Mouse (Mus musculus) heart, adult 2 months (tissue): ENCODE results near the gene Gm13279. TPM values are rescaled to one million over a fixed set of nuclear protein-coding genes. Genes with fewer than 3 reads are reported as not detected.
"Not testable (repeated sequence)": the region's sequence is repeated elsewhere in the genome, so short reads cannot be mapped to it uniquely, and the experiment has no call there.

Source experiments
- DNase-seq, 2 experiments: peaks; one replicate each; pipeline ENCODE4 v3.0.0; 2021
- H3K27ac ChIP-seq: fragments of 200-600 bp; 2 replicates; pipeline ENCODE4 v1.8.1; 2022
- H3K27me3 ChIP-seq: fragments of 200-500 bp; 2 replicates; pipeline ENCODE4 v1.6.1; 2012; ENCODE audit warnings: mild to moderate bottlenecking, low read length, inconsistent platforms, mixed read lengths; ENCODE audit not compliant: control insufficient read depth, insufficient read depth
- H3K36me3 ChIP-seq: fragments of 200-500 bp; 2 replicates; pipeline ENCODE4 v1.6.1; 2012; ENCODE audit warnings: low read length, inconsistent platforms; ENCODE audit not compliant: control insufficient read depth, insufficient read depth
- H3K4me1 ChIP-seq: fragments of 200-500 bp; 2 replicates; pipeline ENCODE4 v1.6.1; 2011; ENCODE audit warnings: low read length; ENCODE audit not compliant: control insufficient read depth, insufficient read depth
- H3K4me3 ChIP-seq: fragments of 200-600 bp; 2 replicates; pipeline ENCODE4 v1.8.1; 2022
- H3K79me2 ChIP-seq: fragments of 200-500 bp; replicated peaks from 2 replicates; pipeline ENCODE4 v1.6.1; 2012; ENCODE audit warnings: mild to moderate bottlenecking, inconsistent platforms, low read length, moderate library complexity, mixed read lengths; ENCODE audit not compliant: control insufficient read depth, insufficient read depth
- H3K9ac ChIP-seq: fragments of 200-500 bp; 2 replicates; pipeline ENCODE4 v1.6.1; 2012; ENCODE audit warnings: low read depth, mild to moderate bottlenecking, control low read depth, inconsistent platforms, low read length, mixed read lengths
- CTCF ChIP-seq: fragments of 200-600 bp; IDR thresholded peaks from 2 replicates; pipeline ENCODE4 v1.8.1; 2022; ENCODE audit warnings: antibody characterized with exemption, mild to moderate bottlenecking, moderate library complexity
- POLR2A ChIP-seq: fragments of 200-500 bp; IDR thresholded peaks from 2 replicates; pipeline ENCODE4 v1.6.1; 2011; ENCODE audit warnings: mild to moderate bottlenecking, low read depth, low read length, control low read depth; ENCODE audit not compliant: insufficient read depth
- WGBS: fragments of 180-500 bp; shearing (Covaris S2); methylation state at CpG from one replicate; pipeline ENCODE4 v1.1.7; 2018; 5-methylcytosine and 5-hydroxymethylcytosine counted together
- intact Hi-C: fragments of 180-260 bp; cut with DNase I; formaldehyde crosslinking; loops from one replicate; pipeline ENCODE4 v1.15.1; 2025
- long read RNA-seq: library from polyadenylated mRNA; stranded (forward); transcript quantifications from one replicate; pipeline ENCODE4 v2.0.0, GENCODE M21; 2021
- polyA plus RNA-seq: library from polyadenylated mRNA; depleted of rRNA; stranded (reverse); fragments of >200 nt; gene quantifications from 2 replicates; pipeline ENCODE4 v1.2.3, GENCODE M21; 2012; rRNA removed
- total RNA-seq, 2 experiments: library from RNA; stranded (reverse); gene quantifications; 2 replicates each; pipeline ENCODE4 v1.2.3; 2021

Gene Gm13279
- total RNA-seq (not detected), polyA plus RNA-seq (not detected in 2 replicates)
- long read RNA-seq = 0 reads

DNA sequence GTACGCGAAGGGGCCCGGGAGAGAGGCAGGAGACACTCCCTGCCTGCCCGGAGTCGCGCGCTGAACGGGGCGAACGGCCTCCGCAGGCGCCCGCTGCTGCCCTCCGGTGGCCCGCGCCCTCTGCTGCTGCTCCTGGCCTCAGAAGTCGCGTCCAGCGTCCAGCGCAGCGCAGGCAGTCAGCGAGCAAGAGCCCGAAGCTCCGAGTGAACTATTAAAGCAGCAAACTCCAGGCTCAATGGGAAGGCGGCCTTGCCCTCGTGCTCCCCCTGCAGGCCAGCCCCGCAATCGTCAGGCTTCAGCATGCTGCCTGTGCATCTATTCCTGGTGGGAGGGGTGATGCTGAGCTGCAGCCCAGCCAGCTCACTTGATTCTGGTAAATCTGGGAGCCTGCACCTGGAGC is at the start of gene Gm13279:
Gene Gm13279 (plus strand): TSS at position 301 of the 400 bp plus-strand sequence.
- intact Hi-C loops, H3K27me3 ChIP-seq, H3K9ac ChIP-seq, H3K27ac ChIP-seq, DNase-seq, H3K79me2 ChIP-seq, H3K36me3 ChIP-seq, H3K4me1 ChIP-seq, H3K4me3 ChIP-seq: not testable (repeated sequence)
- WGBS = no CpG with 5 or more reads among the region's 28 CpGs

DNA sequence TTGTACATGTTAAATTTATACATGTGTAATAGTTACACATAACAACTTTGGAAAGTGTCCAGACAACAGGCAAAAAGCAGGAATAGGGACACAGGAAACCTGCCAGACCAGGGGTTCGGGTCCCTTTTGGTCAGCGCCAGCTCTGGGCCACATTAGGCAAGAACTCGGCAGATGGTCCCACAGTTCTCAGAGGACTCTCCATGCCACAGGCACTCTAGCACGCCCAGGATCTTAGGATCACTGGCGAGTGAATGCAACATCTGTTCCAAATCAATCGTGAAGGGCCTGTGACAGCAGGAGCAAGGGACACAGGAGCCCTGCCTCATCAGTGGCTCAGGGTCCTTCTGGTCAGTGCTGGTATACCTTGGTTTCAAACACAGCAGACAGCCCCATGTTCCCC is 47.3 kb upstream of the Gm13279 start:
- Histone ChIP-seq H3K27me3 (no peaks in the 10 kb centered on the region), H3K79me2 (no peaks in the 10 kb centered on the region), H3K4me1 (no peaks in the 10 kb centered on the region), H3K4me3 (no peak overlapping the region), H3K36me3 (no peaks in the 10 kb centered on the region), H3K27ac (no peak overlapping the region), H3K9ac (no peak overlapping the region)
- no peak for TF ChIP-seq POLR2A
- WGBS = 63% methylated on average over 6 of the region's 6 CpGs
- DNase-seq = no peak
- intact Hi-C loops = no loop called here

DNA sequence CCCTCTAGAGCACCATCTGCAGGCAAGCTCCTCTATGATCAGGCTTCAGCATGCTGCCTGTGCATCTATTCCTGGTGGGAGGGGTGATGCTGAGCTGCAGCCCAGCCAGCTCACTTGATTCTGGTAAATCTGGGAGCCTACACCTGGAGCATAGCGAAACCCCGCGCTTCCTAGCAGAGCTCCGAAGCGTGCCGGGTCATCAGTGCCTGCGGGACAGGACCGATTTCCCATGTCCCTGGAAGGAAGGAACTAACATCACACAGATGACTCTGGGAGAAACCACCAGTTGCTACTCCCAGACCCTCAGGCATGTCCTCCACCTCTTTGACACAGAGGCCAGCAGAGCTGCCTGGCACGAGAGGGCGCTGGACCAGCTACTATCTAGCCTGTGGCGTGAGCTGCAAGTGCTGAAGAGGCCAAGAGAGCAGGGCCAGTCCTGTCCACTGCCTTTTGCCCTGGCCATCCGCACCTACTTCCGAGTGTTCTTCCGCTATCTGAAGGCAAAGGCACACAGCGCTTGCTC is 42.3 kb upstream of the Gm13279 start, which contains the start of gene Gm13271:
Gene Gm13271 (plus strand): TSS at position 51 of the 523 bp plus-strand sequence.
- H3K4me1 ChIP-seq, H3K79me2 ChIP-seq, H3K27me3 ChIP-seq, H3K9ac ChIP-seq, H3K27ac ChIP-seq, H3K4me3 ChIP-seq, H3K36me3 ChIP-seq, intact Hi-C loops: not testable (repeated sequence)
- WGBS = 76% methylated on average over 15 of the region's 15 CpGs
- peak; percentile 66 to 83 for DNase-seq
- peak; percentile 44 for TF ChIP-seq CTCF

DNA sequence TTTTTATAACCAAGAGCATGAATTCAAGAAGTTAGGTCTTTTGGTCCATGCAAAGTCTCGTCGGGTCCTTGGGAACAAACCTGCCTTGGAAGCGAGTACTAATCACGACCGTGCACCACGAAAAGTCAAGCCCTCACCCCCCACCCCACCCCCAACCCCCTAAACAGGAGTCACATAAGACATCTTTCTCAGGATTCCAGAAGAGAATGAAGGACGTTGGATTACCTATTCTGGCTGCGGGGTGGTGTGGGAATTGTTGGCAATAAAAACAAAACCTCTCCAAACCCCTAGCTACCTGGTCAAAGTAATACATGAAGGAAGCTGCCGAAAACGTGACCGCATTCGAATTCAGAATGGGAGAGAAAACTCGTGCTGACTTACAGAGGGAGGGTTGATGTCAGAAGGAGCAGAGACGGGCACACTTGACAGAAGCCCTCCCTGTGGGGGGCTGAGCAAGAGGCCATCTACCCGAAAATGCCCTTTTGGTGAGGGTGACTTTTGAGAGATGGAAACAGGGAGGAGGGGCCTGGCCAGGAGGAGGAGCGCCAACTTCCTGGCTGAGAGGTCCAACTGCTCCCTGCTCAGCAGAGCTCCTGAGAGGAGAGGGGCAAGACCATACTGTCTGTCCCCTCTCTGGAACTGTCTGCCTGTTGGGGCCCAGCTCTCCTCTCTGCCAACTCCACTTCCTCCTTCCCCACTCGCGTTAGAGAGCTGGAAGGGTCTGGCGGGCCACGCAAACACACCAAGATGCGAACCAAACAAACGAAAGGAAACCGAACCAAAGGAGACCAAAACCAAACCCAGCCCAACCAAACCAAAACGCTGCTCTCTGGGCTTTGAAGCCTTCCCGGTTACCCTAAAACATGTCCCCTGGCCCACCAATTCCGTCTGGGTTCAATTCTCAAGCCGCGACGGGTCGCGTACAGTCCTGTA is 40.4 kb upstream of the Gm13279 start:
- peak; percentile 34 to 59 for DNase-seq
- H3K79me2 ChIP-seq, H3K36me3 ChIP-seq, H3K4me1 ChIP-seq, H3K27me3 ChIP-seq: not testable (repeated sequence)
- Histone ChIP-seq H3K4me3 (peak overlapping the region; percentile 47), H3K27ac (peak overlapping the region; percentile 77), H3K9ac (peak overlapping the region; percentile 82)
- intact Hi-C loops = loop anchor here (2.0 kb wide), 1 partner anchor 18 kb away; no protein-coding TSS in a partner anchor
- WGBS = 9% methylated on average over 29 of the region's 31 CpGs
- TF ChIP-seq POLR2A = peak; percentile 65; the same call in 1 of the 2 replicates

DNA sequence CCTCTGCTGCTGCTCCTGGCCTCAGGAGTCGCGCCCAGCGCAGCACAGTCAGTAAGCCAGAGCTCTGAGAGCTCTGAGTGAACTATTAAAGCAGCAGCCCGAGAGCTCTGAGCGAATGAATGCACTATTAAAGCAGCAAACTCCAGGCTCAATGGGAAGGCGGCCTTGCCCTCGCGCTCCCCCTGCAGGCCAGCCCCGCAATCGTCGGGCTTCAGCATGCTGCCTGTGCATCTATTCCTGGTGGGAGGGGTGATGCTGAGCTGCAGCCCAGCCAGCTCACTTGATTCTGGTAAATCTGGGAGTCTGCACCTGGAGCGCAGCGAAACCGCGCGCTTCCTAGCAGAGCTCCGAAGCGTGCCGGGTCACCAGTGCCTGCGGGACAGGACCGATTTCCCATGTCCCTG is 39.6 kb upstream of the Gm13279 start:
- H3K36me3 ChIP-seq, H3K27me3 ChIP-seq, H3K4me1 ChIP-seq, H3K79me2 ChIP-seq: not testable (repeated sequence)
- peak; percentile 89 to 92 for DNase-seq
- WGBS = 0% methylated on average over 16 of the region's 21 CpGs
- peak; percentile 66 for TF ChIP-seq CTCF
- TF ChIP-seq POLR2A = peak; percentile 61; the same call in 1 of the 2 replicates
- intact Hi-C loops = loop anchor here (2.0 kb wide), 1 partner anchor 19 kb away; no protein-coding TSS in a partner anchor
- peak overlapping the region; percentile 77 for H3K27ac ChIP-seq
- peak overlapping the region; percentile 47 for H3K4me3 ChIP-seq
- H3K9ac ChIP-seq = peak overlapping the region; percentile 82

DNA sequence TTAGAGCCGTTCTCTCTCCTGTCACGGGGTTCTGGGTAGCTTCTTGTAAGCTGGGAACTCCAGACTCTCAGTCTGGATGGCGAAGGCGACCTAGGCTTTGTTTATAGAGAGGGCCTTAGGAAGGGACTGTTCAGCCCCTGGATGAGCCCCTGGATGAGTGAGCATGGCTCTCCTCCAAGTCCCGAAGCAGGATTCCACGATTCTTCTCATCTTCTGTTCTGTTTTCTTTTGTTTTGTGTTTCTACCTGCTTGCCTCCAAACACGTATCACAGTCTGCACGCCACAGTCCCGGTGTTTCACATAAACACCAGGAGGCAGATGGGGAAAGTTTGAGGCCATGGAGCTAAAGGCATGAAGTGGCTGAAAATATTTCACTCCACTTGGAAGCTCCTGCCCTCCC is 38.4 kb upstream of the Gm13279 start:
- H3K27me3 ChIP-seq, H3K4me3 ChIP-seq, H3K27ac ChIP-seq, DNase-seq, H3K36me3 ChIP-seq, H3K9ac ChIP-seq, H3K79me2 ChIP-seq, intact Hi-C loops, H3K4me1 ChIP-seq: not testable (repeated sequence)
- 88% methylated on average over 9 of the region's 9 CpGs for WGBS

DNA sequence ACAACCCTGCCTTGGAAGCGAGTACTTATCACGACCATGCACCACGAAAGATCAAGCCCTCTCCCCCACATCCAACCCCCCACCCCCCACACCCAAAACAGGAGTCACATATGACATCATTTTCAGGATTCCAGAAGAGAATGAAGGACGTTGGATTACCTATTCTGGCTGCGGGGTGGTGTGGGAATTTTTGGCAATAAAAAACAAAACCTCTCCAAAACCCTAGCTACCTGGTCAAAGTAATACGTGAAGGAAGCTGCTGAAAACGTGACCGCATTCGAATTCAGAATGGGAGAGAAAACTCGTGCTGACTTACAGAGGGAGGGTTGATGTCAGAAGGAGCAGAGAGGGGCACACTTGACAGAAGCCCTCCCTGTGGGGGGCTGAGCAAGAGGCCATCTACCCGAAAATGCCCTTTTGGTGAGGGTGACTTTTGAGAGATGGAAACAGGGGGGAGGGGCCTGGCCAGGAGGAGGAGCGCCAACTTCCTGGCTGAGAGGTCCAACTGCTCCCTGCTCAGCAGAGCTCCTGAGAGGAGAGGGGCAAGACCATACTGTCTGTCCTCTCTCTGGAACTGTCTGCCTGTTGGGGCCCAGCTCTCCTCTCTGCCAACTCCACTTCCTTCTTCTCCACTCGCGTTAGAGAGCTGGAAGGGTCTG is 37.5 kb upstream of the Gm13279 start, which contains the start of gene Gm13283:
Gene Gm13283 (plus strand): TSS at position 510 of the 659 bp plus-strand sequence.
- 13% methylated on average over 11 of the region's 14 CpGs for WGBS
- H3K79me2 ChIP-seq, intact Hi-C loops, H3K4me3 ChIP-seq, H3K27me3 ChIP-seq, H3K36me3 ChIP-seq, H3K4me1 ChIP-seq: not testable (repeated sequence)
- peak in 1 of 2 experiments; percentile 44 for DNase-seq
- H3K27ac ChIP-seq = peak within 1 kb of the TSS; percentile 40; the same call in 1 of the 2 replicates
- H3K9ac ChIP-seq = peak within 1 kb of the TSS; percentile 43; the same call in 1 of the 2 replicates
